Mouse (Mus musculus) liver, postnatal 0 days (tissue): ENCODE measurements around the gene Arhgap15. TPM values are rescaled to one million over a fixed set of nuclear protein-coding genes. Genes with fewer than 3 reads are reported as not detected.

ENCODE experiments used
- ATAC-seq: fragments of 200-750 bp; cut with Nextera tagmentation; 2 replicates; pipeline ENCODE4 v1.8.0; 2017; ENCODE audit warnings: mild to moderate bottlenecking, moderate library complexity
- DNase-seq: peaks from one replicate; pipeline ENCODE4 v3.0.0-alpha.2; 2016
- H3K27ac ChIP-seq: fragments of 300-500 bp; sonication (generic); 2 replicates; pipeline ENCODE4 v1.5.1; 2014; ENCODE audit warnings: antibody characterized with exemption, moderate library complexity, mild to moderate bottlenecking, low read depth
- H3K27me3 ChIP-seq: fragments of 300-500 bp; sonication (generic); 2 replicates; pipeline ENCODE4 v1.6.1; 2014; ENCODE audit warnings: low read length, control low read depth, mixed read lengths; ENCODE audit not compliant: insufficient read depth
- H3K36me3 ChIP-seq: fragments of 300-500 bp; sonication (generic); replicated peaks from 2 replicates; pipeline ENCODE4 v1.6.1; 2014; ENCODE audit warnings: mild to moderate bottlenecking, control low read depth, low read length, moderate library complexity, mixed read lengths; ENCODE audit not compliant: insufficient read depth
- H3K4me1 ChIP-seq: fragments of 300-500 bp; sonication (generic); 2 replicates; pipeline ENCODE4 v1.6.1; 2014; ENCODE audit warnings: antibody characterized with exemption, mild to moderate bottlenecking, control low read depth; ENCODE audit not compliant: insufficient read depth
- H3K4me2 ChIP-seq: fragments of 300-500 bp; sonication (generic); 2 replicates; pipeline ENCODE4 v1.6.1; 2014; ENCODE audit warnings: low read depth, mild to moderate bottlenecking, low read length, moderate library complexity, mixed read lengths
- H3K4me3 ChIP-seq: fragments of 300-500 bp; sonication (generic); 2 replicates; pipeline ENCODE4 v1.5.1; 2014; ENCODE audit warnings: low read depth, low read length
- H3K9ac ChIP-seq: fragments of 300-500 bp; sonication (generic); replicated peaks from 2 replicates; pipeline ENCODE4 v1.6.1; 2014; ENCODE audit warnings: mild to moderate bottlenecking, moderate library complexity
- H3K9me3 ChIP-seq: fragments of 300-500 bp; sonication (generic); 2 replicates; pipeline ENCODE4 v1.6.1; 2016; ENCODE audit warnings: mild to moderate bottlenecking, control low read depth, low read length, mixed read lengths
- CTCF ChIP-seq: sonication (generic); IDR thresholded peaks from 2 replicates; pipeline ENCODE4 v1.5.1; 2016; ENCODE audit warnings: antibody characterized with exemption, low read depth
- EP300 ChIP-seq: IDR thresholded peaks from 2 replicates; pipeline ENCODE4 v1.6.1; 2016; ENCODE audit warnings: antibody characterized with exemption, low read depth, mild to moderate bottlenecking
- WGBS: fragments of 180-500 bp; shearing (Covaris S2); extraction: QIAGEN DNeasy Blood & Tissue Kit; methylation state at CpG from one replicate; pipeline ENCODE4 v1.1.7; 2014; ENCODE audit not compliant: insufficient replicate concordance; 5-methylcytosine and 5-hydroxymethylcytosine counted together
- polyA plus RNA-seq: library from polyadenylated mRNA; unstranded; fragments of >200 nt; fragmentation: Nextera tagmentation; extraction: Ambion mirVana; gene quantifications from 2 replicates; pipeline ENCODE4 v1.2.1, GENCODE M21; 2015

Gene Arhgap15
- polyA plus RNA-seq, 1 experiment from 2014 or later: 6.3 TPM

GRCm38 (mm10) chr2:43945679-43946078 lies 197.1 kb downstream of the Arhgap15 start:
- Histone ChIP-seq H3K27me3 (no peaks in the 10 kb centered on the region), H3K4me3 (no peak overlapping the region), H3K4me1 (no peaks in the 10 kb centered on the region), H3K4me2 (no peak overlapping the region), H3K9me3 (no peaks in the 10 kb centered on the region), H3K9ac (no peak overlapping the region), H3K36me3 (no peaks in the 10 kb centered on the region), H3K27ac (no peak overlapping the region)
- DNase-seq (no peak), ATAC-seq (no peak)
- TF ChIP-seq EP300 (peak; percentile 74), CTCF (no peak)
- WGBS: 44% methylated on average over 2 of the region's 2 CpGs

DNA sequence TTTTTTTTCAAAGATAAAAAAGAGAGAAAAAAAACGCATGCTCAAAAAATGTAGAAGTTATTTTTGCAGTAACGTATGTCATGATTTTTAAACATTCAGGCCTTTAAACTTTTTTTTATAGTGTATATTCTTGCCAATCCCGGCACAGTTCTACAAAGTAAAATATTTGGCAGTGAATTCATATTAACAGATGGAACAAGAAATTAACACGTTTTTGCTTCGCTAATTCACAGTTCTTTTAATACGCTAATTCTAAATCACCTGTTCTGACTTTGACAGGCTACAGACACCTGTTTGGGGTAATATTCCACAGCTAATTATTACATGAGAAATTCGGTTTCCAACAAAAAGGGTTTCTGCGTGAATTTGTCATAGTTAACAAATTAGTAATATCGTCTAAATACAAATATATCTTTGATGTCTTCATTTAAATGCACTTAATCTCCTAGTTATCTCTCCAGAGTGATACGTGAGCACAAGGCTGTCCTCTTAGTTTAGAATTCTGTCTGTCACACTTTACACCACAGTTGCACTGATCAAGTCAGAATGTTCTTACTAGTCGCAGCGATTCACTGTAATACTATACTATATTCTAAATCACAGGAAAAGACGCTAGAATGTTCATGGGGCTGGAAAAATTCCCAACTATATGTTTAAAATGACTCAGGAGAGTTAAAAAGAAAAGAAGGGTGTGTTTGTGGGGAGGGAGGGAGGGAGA lies 201.3 kb downstream of the Arhgap15 start:
- Histone ChIP-seq H3K27me3 (no peaks in the 10 kb centered on the region), H3K4me1 (no peaks in the 10 kb centered on the region), H3K4me2 (no peak overlapping the region), H3K4me3 (no peak overlapping the region), H3K9me3 (no peaks in the 10 kb centered on the region), H3K27ac (no peak overlapping the region), H3K36me3 (no peaks in the 10 kb centered on the region), H3K9ac (no peak overlapping the region)
- DNase-seq (no peak), ATAC-seq (no peak)
- 84% methylated on average over 13 of the region's 13 CpGs for WGBS
- TF ChIP-seq EP300: no peak
- no peak for TF ChIP-seq CTCF

GRCm38 (mm10) chr2:43950741-43951140 lies 202.1 kb downstream of the Arhgap15 start:
- Histone ChIP-seq H3K9me3 (no peaks in the 10 kb centered on the region), H3K27me3 (no peaks in the 10 kb centered on the region), H3K4me1 (no peaks in the 10 kb centered on the region), H3K4me3 (no peak overlapping the region), H3K4me2 (no peak overlapping the region), H3K27ac (no peak overlapping the region), H3K9ac (no peak overlapping the region), H3K36me3 (no peaks in the 10 kb centered on the region)
- TF ChIP-seq EP300: no peak
- no peak for TF ChIP-seq CTCF
- DNase-seq: no peak
- WGBS: 75% methylated on average over 6 of the region's 6 CpGs
- ATAC-seq: no peak

DNA sequence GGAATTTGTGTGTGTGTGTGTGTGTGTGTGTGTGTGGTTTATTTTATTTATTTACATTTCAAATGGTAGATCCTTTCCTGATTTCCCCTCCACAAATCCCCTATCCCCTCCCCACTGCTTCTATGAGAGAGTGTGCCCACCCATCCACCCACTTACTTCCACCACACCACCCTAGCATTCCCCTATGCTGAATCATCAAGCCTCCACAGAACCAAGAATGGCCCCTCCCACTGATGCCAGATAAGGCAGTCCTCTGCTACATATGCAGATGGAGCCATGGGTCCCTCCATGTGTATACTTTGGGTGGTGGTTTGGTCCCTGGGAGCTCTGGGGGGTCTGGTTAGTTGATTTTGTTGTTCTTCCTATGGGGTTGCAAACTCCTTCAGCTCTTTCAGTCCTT lies 210.6 kb downstream of the Arhgap15 start:
- TF ChIP-seq CTCF (no peak), EP300 (no peak)
- ATAC-seq (no peak), DNase-seq (no peak)
- Histone ChIP-seq H3K36me3 (no peaks in the 10 kb centered on the region), H3K27ac (no peak overlapping the region), H3K9me3 (no peaks in the 10 kb centered on the region), H3K4me1 (no peaks in the 10 kb centered on the region), H3K4me2 (no peak overlapping the region), H3K9ac (no peak overlapping the region), H3K27me3 (no peaks in the 10 kb centered on the region), H3K4me3 (no peak overlapping the region)

DNA sequence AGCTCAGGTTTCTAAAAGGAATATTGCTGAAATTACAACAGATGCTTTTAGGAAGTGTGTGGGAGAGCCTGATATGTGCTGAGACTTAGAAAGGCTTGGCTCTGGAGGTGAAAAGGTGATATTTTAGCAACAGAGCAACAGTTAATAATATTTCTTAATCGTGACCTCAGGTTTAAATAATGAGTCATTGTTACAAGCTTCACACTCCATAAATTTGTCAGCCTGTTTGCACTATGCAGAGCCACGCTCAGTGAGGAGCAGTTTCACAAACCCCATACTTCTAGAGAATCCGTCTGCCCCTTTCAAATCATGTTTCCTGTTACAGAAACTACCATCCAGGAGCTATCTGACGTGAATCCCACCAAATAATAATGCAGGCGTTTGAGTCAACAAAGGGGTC lies 213.8 kb downstream of the Arhgap15 start:
- no peaks in the 10 kb centered on the region for H3K36me3 ChIP-seq
- no peaks in the 10 kb centered on the region for H3K9me3 ChIP-seq
- H3K27me3 ChIP-seq: no peaks in the 10 kb centered on the region
- ATAC-seq: no peak
- no peak overlapping the region for H3K4me3 ChIP-seq
- H3K4me2 ChIP-seq: no peak overlapping the region
- no peak for DNase-seq
- WGBS: 74% methylated on average over 5 of the region's 5 CpGs
- no peak overlapping the region for H3K9ac ChIP-seq
- H3K4me1 ChIP-seq: no peaks in the 10 kb centered on the region
- TF ChIP-seq CTCF: no peak
- no peak for TF ChIP-seq EP300
- H3K27ac ChIP-seq: no peak overlapping the region

GRCm38 (mm10) chr2:43968581-43968980 lies 220.0 kb downstream of the Arhgap15 start:
- DNase-seq (peak; percentile 13), ATAC-seq (no peak)
- H3K27ac ChIP-seq: no peak overlapping the region
- TF ChIP-seq EP300 (no peak), CTCF (no peak)
- H3K4me2 ChIP-seq: no peak overlapping the region
- 74% methylated on average over 4 of the region's 4 CpGs for WGBS
- no peaks in the 10 kb centered on the region for H3K9me3 ChIP-seq
- H3K36me3 ChIP-seq: no peaks in the 10 kb centered on the region
- no peak overlapping the region for H3K4me3 ChIP-seq
- no peak overlapping the region for H3K9ac ChIP-seq
- H3K27me3 ChIP-seq: no peaks in the 10 kb centered on the region
- no peaks in the 10 kb centered on the region for H3K4me1 ChIP-seq

DNA sequence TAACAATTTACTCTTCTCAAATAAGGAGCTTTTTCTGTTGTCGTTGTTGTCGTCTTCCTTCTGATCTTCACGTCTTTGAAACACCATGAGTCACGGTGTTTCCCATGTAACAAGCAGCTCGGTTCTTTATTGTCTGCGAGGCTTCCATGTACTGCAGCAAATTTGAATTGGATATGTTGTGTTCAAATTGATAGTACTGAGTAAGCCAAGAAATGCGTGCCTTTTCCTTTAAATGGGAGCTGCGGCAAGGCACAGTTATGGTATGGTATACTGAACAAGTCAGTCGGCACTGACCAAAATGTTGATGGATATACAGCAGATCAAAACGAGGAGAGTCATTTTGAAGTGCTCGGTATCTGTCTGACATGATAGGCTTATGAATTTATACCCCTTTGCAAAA lies 229.1 kb downstream of the Arhgap15 start:
- no peak for ATAC-seq
- Histone ChIP-seq H3K36me3 (no peaks in the 10 kb centered on the region), H3K27ac (no peak overlapping the region), H3K27me3 (no peaks in the 10 kb centered on the region), H3K9ac (no peak overlapping the region), H3K9me3 (no peaks in the 10 kb centered on the region), H3K4me1 (no peaks in the 10 kb centered on the region), H3K4me2 (no peak overlapping the region), H3K4me3 (no peak overlapping the region)
- DNase-seq: no peak
- no peak for TF ChIP-seq CTCF
- no peak for TF ChIP-seq EP300
- WGBS: 86% methylated on average over 11 of the region's 11 CpGs
